Mouse (Mus musculus) ovary, postnatal 10 days (tissue): ENCODE results near the gene Crxos.
A peak's percentile ranks its signal among the peaks of the same experiment; 100 is the strongest.
"Not testable (repeated sequence)": the region's sequence is repeated elsewhere in the genome, so short reads cannot be mapped to it uniquely, and the experiment has no call there.

ENCODE experiments used
- DNase-seq: peaks from one replicate; pipeline ENCODE4 v3.0.0; 2022; ENCODE audit warnings: low spot score

The Crxos gene

DNA sequence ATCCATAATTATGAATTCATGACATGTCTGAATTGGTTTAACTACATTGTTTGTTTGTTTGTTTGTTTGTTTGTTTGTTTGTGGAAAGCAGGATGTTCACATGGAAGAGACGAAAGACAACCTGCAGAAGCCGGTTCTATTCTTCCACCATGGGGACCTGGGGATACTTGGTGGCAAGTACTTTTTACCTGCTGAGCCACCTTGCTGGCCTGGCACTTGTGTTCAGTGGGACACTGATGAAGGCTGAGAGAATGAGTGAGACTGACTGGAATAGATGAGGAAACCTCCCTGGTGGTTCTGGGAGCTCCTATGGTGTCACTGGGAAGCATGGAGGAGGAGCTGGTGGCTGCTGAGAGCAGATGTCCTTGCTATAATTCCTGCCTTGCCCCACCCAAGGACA is at the start of gene Crxos:
TSS of gene Crxos (plus strand) at position 301 of the 400 bp plus-strand sequence.
- no peak for DNase-seq

DNA sequence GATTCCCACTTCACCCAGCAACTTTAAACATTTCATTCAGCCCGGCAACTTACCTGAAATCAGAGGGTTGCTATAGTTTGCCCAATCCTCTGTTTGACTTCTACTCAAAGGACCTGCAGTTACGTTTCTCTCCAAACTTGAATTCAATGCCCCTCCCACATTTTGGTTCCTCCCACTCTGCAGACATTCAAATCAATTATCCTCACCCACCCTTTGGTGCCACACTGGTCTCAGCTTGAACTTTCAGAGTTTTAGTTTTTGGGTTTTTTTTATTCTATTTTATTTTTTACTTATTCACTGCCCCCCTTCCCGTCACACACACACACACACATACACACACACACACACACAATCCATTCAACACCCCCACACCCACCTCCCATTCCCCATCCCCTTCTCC is 42.8 kb upstream of the Crxos start, which contains the start of gene Obox6:
TSS of gene Obox6 (minus strand) at position 101 of the 400 bp plus-strand sequence.
- no peak for DNase-seq

DNA sequence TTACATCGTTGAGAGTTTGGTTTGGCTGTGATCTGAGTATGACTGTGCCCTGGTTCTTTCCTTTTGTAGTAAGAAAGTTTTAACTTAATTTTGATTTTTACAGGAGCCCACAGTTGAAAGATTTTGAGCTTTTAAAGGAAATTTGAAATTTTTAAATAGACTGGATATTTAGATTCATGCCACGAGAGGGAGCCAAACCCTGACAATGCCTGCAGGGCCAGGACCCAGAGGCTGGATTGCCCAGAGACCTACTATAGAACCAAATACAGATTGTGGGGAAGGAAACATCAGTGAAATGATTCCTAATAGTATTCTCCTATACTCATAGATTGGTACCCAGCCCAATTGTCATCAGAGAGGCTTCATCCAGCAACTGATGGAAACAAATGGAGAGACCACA is 22.8 kb upstream of the Crxos start:
- DNase-seq, result no peak

DNA sequence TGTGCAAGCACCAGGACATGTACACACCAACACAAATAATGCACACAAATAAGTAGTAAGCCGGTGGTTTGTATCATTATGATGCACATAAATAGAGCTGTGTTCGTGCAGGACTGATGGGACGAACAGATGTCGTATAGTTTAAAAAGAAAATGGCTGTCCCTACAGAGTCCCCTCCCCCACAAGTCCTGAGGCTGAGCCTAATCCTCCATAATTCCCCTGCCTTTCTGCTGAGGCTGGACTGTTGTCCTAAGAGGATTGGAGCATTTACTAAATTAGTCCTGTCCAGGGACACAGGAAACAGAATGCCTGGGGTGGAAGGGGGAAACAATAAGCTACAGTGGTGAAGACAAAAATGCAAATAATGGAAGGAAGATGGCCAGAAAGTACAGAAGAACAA is 18.3 kb upstream of the Crxos start:
- no peak for DNase-seq

DNA sequence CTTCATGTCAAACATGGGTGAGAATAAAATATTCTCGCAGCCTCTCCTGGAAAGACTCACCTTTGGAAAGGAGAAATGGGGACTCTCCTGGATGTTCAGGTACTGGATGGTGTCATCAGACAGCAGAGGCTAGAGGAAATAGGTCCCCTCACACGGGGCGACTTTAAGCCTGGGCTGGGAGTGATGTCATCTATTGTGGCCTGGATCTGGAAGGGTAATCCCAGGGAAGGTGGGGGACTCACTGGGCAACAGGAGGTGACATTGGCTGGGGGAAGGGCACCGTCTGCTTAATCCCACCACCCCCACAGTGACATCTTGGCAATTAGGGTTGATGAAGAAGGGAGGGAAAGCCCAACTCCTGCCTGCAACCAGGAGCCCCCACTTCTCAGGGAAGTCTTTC is 2.7 kb upstream of the Crxos start, which contains the start of gene Crx:
TSS of gene Crx (minus strand) at position 213 of the 400 bp plus-strand sequence.
- DNase-seq, result no peak

DNA sequence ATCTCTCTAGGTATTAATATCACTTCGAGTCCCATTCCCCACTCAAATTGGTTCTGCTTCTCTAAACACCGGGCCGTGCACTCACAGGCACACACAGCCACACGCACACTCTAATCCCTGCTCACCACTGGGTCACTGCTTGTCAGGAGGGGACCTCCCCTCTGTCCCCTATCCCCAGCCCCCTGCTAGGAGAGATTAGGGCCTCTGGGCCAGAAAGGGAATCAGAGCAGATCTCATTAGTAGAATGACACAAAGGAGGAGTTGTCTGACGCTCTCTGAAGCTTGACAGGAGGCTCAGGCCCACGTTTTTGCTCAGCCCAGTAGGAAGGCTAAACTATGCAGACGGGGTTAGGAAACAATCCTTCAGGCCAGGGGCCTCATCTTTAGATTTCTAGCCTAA is 1.0 kb upstream of the Crxos start:
- DNase-seq, result no peak

DNA sequence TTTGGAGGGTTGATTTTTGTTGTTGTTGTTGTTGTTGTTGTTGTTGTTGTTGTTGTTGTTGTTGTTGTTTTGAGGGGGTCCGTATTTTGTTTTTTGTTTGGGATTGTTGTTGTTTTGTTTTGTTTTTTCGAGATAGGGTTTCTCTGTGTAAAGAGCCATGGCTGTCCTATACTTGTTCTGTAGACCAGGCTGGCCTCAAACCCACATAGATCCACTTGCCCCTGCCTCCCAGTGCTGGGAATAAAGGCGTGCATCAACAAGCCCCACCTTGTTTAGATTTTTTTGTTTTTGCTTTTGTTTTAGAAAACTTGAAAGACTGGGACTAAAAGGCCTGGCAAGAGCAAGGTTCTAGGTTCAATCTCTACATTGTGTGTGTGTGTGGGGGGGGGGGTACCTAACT is 586 bp upstream of the Crxos start:
- no peak for DNase-seq

DNA sequence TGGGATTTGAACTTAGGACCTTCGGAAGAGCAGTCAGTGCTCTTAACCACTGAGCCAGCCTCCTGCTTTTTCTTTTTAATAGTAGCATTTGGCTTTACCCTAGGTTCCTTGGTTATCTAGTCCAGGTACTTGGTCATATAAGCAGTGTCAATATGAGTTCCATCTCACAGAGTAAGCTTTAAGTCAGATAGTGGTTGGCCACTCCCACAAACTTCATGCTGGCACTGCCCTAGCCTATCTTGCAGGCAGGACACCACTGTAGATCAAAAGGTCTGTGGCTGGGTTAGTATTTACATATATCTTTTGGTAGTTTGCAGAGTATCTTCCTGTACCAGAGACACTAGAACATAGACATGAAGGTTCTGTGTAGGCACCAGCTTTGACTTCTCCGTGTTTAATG is 1.7 kb downstream of the Crxos start:
- DNase-seq, result no peak

DNA sequence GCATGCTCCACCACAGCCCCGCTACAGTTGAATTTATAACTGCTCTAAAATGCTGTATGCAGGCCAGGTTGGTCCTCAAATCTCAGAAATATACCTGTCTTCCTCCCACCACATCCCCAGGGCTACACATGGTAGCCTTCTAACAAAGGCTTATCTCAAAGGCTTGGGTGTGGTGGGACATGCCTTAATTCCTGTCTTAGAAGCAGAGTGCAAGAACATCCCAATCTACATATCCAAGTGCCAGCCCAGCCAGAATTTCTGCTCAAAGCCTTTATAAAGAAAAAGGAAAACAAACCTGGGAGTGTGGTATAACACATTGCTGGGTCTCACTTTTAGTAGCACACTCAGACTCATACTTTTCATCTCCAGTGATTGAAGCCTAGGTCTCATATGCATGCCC is 11.8 kb downstream of the Crxos start:
- DNase-seq, result no peak

DNA sequence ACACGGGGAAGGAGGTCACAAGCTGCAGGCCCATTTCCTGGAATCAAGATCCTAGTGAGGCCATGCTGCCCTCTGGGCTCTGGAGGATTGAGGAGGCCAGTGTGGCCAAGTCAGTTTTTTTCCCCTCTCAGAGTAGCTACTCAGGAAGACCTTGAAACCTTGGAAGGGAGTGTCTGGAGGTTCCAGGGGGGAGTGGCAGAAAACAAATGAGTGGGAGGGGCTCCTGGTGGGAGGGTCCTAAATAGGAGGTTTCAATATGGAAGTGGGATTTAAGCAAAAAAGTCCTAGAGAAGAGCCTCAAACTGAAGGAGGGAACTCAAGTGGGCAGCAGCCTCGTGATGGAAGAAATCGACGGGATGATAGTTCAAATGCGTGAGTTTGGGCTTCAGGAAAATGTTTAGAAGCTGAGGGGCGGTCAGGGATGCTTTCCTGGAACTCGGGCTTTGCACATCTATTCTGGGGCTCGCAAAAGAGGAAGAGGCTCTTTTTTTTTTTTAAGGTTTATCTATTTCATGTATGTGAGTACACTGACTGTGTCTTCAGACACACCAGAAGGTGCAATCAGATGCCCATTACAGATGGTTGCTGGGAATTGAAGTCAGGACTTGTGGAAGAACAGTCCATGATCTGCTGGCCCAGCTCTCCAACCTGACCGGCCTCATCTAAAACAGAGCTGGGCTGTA is 19.1 kb downstream of the Crxos start:
- no peak for DNase-seq

DNA sequence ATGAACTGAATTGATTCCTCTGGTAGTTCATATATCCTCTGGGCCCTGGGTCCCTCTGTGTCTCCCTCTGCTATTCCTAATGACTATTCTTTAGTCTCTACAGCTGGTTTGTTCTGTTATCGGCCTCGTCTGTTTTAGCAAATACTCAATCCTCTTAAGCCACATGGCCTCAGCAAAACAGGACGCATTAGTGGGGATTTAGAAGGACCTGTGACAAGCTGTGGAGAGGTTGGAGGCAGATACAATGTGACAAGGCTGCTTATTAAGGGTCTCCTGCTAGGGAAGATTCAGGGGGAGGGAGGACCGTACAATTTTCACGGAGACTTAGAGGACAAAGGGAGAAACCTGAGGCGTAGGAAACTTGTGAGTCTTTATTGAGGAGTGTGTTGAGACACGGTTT is 23.4 kb downstream of the Crxos start:
- no peak for DNase-seq

DNA sequence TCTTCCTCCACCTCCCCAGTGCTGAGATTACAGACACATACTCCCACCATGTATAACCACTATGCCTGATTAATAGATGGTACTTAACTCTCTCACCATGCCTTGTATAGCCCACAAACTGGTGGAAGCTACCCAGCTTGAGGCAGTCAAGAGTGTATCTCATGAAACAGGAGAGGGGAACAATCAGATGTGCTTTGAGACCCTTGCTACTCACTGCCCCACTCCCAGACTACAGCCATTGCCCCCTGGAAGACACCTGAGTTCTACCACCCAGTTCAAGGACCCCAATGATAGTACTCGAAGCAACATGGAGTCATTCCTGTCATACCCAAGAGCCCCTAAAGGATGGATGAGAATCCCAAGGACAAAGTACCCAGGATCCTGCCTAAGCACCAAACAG is 24.2 kb downstream of the Crxos start:
- no peak for DNase-seq

DNA sequence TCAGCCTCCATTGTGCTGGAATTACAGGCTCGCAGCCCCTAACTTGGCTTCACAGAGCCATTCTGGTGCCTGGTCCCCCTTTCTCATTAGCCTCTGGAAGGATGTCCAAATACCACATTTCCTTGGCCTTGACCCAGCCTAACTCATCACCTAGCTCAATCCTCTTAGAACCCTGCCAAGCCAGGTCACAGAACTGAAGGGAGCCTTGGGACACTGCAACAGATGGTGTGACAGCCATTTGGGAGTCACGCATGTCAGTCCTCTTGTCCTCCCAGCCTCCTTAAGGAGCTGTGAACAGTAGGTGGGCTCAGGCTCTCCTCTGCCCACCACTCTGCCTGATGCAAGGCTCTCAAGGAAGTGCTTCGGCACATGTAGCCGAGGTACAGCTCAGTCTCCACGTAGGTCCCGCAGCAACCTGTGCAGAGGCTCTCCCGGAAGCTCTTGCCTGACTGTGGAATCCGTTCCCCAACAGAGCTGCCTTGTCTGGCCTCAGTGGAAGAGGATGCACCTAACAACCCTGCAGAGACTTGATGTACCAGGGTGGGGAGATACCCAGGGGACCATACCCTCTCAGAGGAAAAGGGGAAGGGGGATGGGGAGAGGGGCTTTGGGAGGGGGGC is 25.7 kb downstream of the Crxos start:
- DNase-seq, result no peak

DNA sequence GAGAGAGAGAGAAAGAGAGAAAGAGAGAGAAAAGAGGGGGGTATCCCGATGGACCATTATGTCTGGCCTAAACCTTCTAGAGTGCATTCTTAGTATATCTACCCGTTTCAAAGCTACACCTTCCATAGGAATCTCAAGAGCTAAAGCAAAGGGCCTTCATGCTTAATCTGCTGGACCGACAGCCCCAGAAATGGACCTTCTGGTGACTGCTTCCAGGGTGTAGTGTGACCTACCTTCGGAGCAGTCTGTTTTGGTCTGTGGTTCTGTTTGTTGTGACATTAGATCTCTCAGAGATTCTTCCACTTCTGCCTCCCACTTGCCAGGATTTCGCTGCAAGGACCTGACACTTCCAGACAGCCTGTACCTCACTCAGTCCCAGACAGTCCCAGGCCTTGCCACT is 28.1 kb downstream of the Crxos start:
- no peak for DNase-seq

DNA sequence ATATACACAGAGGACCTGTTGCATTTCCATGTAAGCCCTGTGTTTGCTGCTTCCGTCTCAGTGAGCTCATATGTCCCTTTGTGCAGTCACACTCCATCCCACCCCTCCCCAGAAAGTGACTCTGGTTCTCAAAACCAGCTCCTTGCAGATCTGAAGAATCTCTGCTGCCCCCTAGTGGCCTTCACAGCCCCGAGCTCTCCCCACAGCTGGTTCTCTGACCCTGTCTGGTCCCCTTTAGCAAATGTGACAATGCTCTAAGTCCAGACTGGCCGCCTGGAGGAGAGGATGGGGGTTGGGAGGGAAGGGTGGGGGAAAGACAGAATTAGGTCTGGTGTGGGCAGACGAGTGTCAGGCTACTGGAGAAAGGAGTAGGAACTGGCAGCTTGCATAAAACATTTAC is 29.8 kb downstream of the Crxos start:
- peak; percentile 32 for DNase-seq

DNA sequence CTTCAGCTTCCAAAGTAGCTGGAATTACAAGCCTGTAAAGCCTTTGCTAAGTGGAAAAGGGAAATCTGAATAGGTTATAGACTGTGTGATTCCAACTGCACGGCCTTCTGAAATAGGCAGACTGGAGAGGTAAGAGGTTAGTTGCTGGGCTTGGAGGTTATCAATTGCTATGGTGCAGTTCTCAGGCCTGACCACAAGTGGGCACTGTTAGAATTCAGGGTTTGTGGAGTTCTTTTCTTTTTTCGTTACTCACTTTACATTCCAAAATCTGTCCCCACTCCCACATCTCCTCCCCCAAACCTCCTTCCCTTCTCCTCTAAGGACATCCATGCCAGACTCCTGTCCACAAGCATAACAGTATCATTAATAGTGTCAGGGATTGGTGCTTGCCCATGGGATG is 31.8 kb downstream of the Crxos start:
- no peak for DNase-seq

DNA sequence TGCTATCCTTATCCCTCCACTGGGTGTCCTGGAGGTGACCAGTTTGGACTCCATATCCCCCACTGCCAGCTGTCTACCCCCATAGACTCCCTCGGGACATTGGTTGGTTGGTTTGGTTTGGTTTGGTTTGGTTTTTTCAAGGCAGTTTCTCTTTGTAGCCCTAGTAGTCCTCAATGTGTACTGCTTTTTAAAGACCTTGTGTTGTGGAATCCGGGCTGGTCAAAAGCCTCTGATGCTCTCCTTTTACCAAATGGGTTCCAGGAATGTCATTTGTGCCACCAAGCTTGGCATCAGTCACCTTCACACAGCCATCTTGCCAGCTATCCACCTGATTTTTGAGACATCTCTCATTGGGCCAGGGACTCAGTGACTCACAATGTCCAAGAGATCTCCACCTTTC is 32.3 kb downstream of the Crxos start:
- DNase-seq, result no peak

DNA sequence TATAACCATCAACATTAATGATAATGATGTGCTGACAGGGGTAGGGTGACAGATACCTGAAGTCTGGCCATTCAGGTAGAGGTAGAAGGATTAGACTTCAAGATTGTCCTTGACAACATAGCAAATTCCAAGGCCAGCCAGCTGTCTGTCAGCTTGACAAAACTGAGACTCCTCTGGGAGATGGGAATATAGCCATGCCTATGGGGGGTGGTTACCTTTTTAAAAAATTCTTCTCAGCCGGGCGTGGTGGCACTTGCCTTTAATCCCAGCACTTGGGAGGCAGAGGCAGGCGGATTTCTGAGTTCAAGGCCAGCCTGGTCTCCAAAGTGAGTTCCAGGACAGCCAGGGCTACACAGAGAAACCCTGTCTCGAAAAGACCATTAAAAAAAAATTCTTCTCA is 33.3 kb downstream of the Crxos start:
- not testable (repeated sequence) for DNase-seq

DNA sequence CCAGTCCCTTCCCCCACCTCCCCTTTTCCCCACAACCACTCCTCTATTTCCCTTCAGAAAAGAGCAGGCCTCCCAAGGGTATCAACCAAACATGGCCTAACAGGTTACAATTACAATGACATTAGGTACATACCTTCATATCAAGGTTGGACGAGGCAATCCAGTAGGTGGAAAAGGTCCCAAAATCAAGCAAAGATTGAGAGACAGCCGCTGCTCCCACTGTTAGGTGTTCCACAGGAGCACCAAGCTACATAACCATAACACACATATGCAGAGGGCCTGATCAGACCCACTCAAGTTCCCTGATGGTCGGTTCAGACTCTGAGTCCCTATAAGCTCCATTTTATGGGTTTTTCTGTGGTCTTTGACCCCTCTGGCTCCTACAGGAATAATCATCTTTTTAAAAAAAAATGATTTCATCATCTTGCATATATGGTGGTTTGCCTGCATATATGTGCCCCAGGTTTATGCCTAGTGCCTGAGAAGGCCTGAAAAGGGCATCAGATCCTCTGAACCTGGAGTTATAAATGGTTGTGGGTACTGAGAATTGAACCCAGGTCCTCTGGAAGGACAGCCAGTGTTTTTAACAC is 33.8 kb downstream of the Crxos start:
- DNase-seq, result no peak

DNA sequence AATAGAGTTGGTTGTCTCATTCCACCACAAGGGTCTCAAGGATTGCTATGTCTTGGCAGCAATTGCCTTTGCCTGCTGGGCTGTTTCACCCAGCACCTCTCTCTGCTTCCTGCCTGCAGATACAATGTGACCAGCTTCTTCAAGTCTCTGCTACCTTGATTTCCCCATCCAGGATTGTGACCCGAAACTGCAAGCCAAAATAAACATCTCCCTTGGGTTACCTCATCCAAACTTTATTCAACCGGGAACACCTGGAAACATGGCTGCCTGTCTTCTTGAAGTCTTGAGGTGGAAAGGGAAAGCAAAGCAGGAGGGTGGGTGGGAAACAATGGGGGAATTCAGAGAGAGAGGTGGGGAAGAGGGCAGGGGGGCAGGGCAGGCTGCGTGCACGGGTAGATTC is 34.6 kb downstream of the Crxos start:
- DNase-seq, result no peak

DNA sequence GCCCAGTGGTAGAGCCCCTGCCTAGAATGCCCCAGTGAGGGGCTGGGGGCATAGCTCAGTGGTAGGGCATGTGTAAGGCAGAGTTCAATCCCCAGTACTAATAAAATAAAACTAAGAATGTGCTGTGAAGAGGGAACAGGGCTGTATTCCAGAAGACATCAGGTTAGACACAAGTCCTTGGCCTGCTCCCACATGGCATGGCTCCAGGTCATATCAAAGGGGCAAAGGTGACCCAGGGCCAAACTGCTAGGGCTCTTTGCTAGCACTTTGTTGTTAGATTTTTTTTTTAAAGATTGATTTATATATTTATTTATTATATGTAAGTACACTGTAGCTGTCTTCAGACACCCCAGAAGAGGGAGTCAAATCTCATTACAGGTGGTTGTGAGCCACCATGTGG is 36.0 kb downstream of the Crxos start:
- no peak for DNase-seq

DNA sequence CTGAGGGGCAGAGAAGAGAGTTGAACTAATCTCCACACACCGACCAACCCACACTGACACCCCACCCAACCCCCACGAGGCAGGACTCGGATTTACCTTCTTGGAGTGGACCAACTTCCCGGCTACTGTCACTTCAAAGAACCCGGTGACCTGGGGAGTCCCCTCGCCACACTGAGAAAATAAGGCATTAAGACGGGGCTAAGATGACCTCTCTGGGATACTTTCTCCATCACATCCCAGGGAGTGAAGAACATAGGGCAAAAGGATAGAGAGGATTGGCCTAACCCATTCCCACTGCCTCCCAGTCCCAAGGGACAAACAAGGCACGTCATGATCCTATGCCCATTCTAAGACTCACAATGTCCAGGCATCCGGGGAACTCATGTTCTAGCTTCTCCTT is 37.5 kb downstream of the Crxos start:
- no peak for DNase-seq

DNA sequence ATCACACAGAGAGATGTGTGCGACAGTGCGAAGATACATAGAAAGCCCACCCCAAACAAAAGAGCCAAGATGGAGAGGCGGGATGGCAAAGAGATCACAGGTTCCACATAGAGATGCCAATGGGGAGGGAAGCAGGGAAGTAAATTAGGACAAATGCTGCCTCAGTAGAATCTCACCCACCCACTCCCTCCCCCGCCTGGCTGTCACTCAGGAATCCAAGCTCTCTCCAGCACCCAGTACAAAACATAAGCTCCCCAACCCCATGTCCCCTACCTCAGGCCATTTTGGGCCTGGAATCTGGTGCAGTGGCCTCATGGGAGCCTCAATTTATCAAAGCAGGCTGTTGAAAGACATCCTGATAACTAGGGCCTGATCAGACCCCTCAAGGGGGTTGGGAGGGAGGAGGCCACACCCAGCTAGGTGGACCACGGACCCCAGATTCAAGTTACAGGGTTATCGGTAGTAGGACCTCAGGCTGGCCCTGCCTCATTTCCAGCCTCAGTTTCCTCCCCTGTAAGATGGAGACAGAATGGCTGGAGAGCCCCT is 38.3 kb downstream of the Crxos start:
- no peak for DNase-seq
